8 mouse cellular contexts compared by ENCODE assay signal in the genomic region with DNA sequence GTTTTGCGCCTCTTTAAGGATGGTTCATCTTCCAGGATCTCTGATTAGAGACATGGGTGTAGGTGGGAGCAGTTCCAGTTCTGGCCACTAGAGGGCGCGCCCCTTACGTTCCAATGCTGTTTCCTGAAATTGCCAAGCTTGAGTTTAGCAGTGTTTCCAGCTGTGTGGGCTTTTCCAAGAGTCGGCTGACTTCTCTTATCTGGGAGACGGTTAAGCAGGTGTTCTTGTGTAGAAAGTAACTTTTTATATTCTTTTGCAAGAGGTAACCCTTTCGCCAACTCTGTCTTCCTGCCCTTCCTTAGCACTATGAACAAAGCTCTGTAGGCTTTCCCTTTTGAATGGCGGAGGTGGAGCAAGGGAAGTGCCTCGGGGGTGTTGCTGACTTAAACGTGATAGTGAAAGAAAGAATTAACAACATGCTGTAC. TPM values are rescaled to one million over a fixed set of nuclear protein-coding genes. Genes with fewer than 3 reads are reported as not detected.
DNase-seq lines count a peak whose midpoint lies in the region; ATAC-seq and TF ChIP-seq lines count a peak whose summit lies in the region.

No protein-coding gene starts in this region.

- DNase-seq in Muller cell, postnatal 12 days (ENCODE audit: inconsistent ontology term) = peak; percentile 59
- peak; percentile 74 for DNase-seq in cerebellum, adult 8-10 months
- DNase-seq in forebrain, postnatal 0 days = peak; percentile 91
- DNase-seq in heart, postnatal 4 days = peak; percentile 82
- peak; percentile 63 to 82 for DNase-seq in layer of hippocampus, adult 2 months (ENCODE audit: low spot score in 2 of 2)
- peak; percentile 94 for DNase-seq in lung, embryonic 14.5 days
- DNase-seq in thymus, adult 18-20 months = peak; percentile 13 to 21

- TF ChIP-seq CTCF in forebrain, postnatal 0 days (IDR thresholded peaks at IDR 0.05; ENCODE audit: low read depth) = peak; percentile 99
- TF ChIP-seq CTCF in layer of hippocampus, adult 2 months (conservative IDR thresholded peaks at IDR 0.05) = peak; percentile 96
- TF ChIP-seq CTCF in lung, embryonic 14.5 days (IDR thresholded peaks at IDR 0.05; ENCODE audit: low read depth) = peak; percentile 99
- TF ChIP-seq CTCF in olfactory bulb, adult 2 months (IDR thresholded peaks at IDR 0.05; ENCODE audit: insufficient read depth, low read depth, low read length) = peak; percentile 38; the same call in 1 of the 2 replicates

- peaks cover 22% of the 10 kb centered on the region for H3K36me3 ChIP-seq in forebrain, postnatal 0 days (ENCODE audit: insufficient read depth)
- peaks cover 30% of the 10 kb centered on the region for H3K36me3 ChIP-seq in lung, embryonic 14.5 days (ENCODE audit: insufficient read depth)

- H3K4me3 ChIP-seq in forebrain, postnatal 0 days (ENCODE audit: low read depth, low read length) = no peak overlapping the region
- H3K4me3 ChIP-seq in layer of hippocampus, adult 2 months = no peak overlapping the region; the same call in 1 of the 2 replicates
- H3K4me3 ChIP-seq in lung, embryonic 14.5 days (ENCODE audit: low read depth, low read length) = peak overlapping the region; percentile 27
- H3K4me3 ChIP-seq in olfactory bulb, adult 2 months (ENCODE audit: insufficient read depth, low read depth, low read length) = no peak overlapping the region

- peak overlapping the region; percentile 38 for H3K4me2 ChIP-seq in forebrain, postnatal 0 days (ENCODE audit: low read depth)
- H3K4me2 ChIP-seq in lung, embryonic 14.5 days = peak overlapping the region; percentile 55

- TF ChIP-seq POLR2A in olfactory bulb, adult 2 months (IDR thresholded peaks at IDR 0.05; ENCODE audit: insufficient read depth, low read depth, low read length) = no peak

- 12% methylated on average over 10 of the region's 10 CpGs for WGBS in forebrain, postnatal 0 days
- 7% methylated on average over 10 of the region's 10 CpGs for WGBS in lung, embryonic 14.5 days
- 7% methylated on average over 10 of the region's 10 CpGs for WGBS in olfactory bulb, adult 2 months

- H3K9ac ChIP-seq in forebrain, postnatal 0 days = no peak overlapping the region
- 0 out of 2 replicates have a peak overlapping the region, but pooled peaks have one; percentile 0 for H3K9ac ChIP-seq in lung, embryonic 14.5 days

- peak; percentile 78 for ATAC-seq in forebrain, postnatal 0 days
- peak; percentile 49; the same call in 1 of the 2 replicates for ATAC-seq in lung, embryonic 14.5 days (ENCODE audit: insufficient read depth)

- H3K27ac ChIP-seq in forebrain, postnatal 0 days (ENCODE audit: low read depth, low read length) = no peak overlapping the region
- no peak overlapping the region for H3K27ac ChIP-seq in layer of hippocampus, adult 2 months
- peak overlapping the region; percentile 15; the same call in 1 of the 2 replicates for H3K27ac ChIP-seq in lung, embryonic 14.5 days (ENCODE audit: low read depth)
- H3K27ac ChIP-seq in olfactory bulb, adult 2 months (ENCODE audit: insufficient read depth, low read depth, low read length) = no peak overlapping the region

- peaks cover 3% of the 10 kb centered on the region; the same call in 1 of the 2 replicates for H3K4me1 ChIP-seq in forebrain, postnatal 0 days (ENCODE audit: insufficient read depth)
- no peaks in the 10 kb centered on the region for H3K4me1 ChIP-seq in lung, embryonic 14.5 days (ENCODE audit: insufficient read depth)
- no peaks in the 10 kb centered on the region for H3K4me1 ChIP-seq in olfactory bulb, adult 2 months (ENCODE audit: control insufficient read depth, insufficient read depth, low read length)

- no peaks in the 10 kb centered on the region for H3K9me3 ChIP-seq in forebrain, postnatal 0 days (ENCODE audit: low read length)
- no peaks in the 10 kb centered on the region for H3K9me3 ChIP-seq in lung, embryonic 14.5 days (ENCODE audit: low read depth, low read length)

- no peaks in the 10 kb centered on the region for H3K27me3 ChIP-seq in forebrain, postnatal 0 days (ENCODE audit: insufficient read depth, low read length)
- H3K27me3 ChIP-seq in lung, embryonic 14.5 days (ENCODE audit: insufficient read depth, low read length) = no peaks in the 10 kb centered on the region

RNA-seq across cellular contexts. Expression of gene Tm2d3, which starts 13.9 kb away (rescaled TPM):
- 68.9 and 94.6 TPM in 2 replicates for total RNA-seq in forebrain, postnatal 0 days (2014; rRNA removed)
- polyA plus RNA-seq in forebrain, postnatal 0 days (2015; fragmentation: Nextera tagmentation; extraction: Ambion mirVana) = 105 and 118 TPM in 2 replicates
- 10 to 100 TPM; 17.2 to 20.1 TPM for total RNA-seq in heart, postnatal 4 days (2021)
- 10 to 100 TPM; 41.3 to 48.2 TPM for total RNA-seq in layer of hippocampus, adult 2 months (2021)
- 70.4 and 76.3 TPM in 2 replicates for polyA plus RNA-seq in lung, embryonic 14.5 days (2014; fragmentation: Nextera tagmentation; extraction: Ambion mirVana)
- not detected in 2 replicates for polyA plus RNA-seq in olfactory bulb, adult 2 months (2012; ENCODE audit: insufficient read depth, insufficient read length, low replicate concordance, missing spikeins)

Comparison
In these comparisons a context has a peak if more than half of its experiments do, and no peak if none do; other contexts are left out.
1. DNase-seq: peak in every context shown above with its lines; median percentile 94 in lung, embryonic 14.5 days; 91 in forebrain, postnatal 0 days; 82 in heart, postnatal 4 days; 74 in cerebellum, adult 8-10 months; 72 in layer of hippocampus, adult 2 months; 59 in Muller cell, postnatal 12 days; 17 in thymus, adult 18-20 months.
2. CTCF ChIP-seq: peak in every context shown above with its lines; median percentile 99 in forebrain, postnatal 0 days; 99 in lung, embryonic 14.5 days; 96 in layer of hippocampus, adult 2 months; 38 in olfactory bulb, adult 2 months.